8 mouse cellular contexts compared by ENCODE assay signal in the genomic region with DNA sequence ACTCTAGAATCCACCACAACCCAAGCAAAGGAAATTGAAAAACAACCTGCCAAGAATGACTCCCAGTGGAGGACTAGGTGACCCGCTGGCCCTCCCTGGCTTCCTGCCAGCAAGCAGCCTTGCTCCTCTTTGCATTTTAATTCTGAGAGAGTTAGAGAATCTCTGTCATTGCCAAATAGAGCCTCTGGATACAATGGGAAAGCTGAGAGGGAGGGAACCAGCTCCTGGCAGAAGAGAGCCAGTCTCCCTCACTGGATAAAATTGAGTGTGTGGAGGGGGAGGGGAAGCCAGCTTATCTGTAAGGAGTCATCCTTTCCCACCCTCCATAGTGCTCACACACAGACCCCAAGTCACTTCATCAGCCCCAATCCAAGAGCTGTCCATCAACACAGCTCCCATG. TPM values are rescaled to one million over a fixed set of nuclear protein-coding genes. Genes with fewer than 3 reads are reported as not detected.
DNase-seq lines count a peak whose midpoint lies in the region; ATAC-seq and TF ChIP-seq lines count a peak whose summit lies in the region.

No protein-coding gene starts in this region.

- WGBS in limb, embryonic 14.5 days, result 39% methylated on average over 1 of the region's 1 CpGs
- WGBS in limb, embryonic 10.5 days, result 40% methylated on average over 1 of the region's 1 CpGs
- 35% methylated on average over 1 of the region's 1 CpGs for WGBS in midbrain, embryonic 13.5 days

- no peak overlapping the region for H3K9ac ChIP-seq in limb, embryonic 14.5 days (ENCODE audit: low read depth, low read length, severe bottlenecking)
- H3K9ac ChIP-seq in midbrain, embryonic 13.5 days (replicated peaks), result no peak overlapping the region

- H3K36me3 ChIP-seq in limb, embryonic 14.5 days (ENCODE audit: control insufficient read depth, insufficient read depth, low read length), result 0 out of 2 replicates have a peak, but pooled peaks cover 7% of the 10 kb centered on the region
- H3K36me3 ChIP-seq in limb, embryonic 10.5 days, result peaks cover 36% of the 10 kb centered on the region
- H3K36me3 ChIP-seq in midbrain, embryonic 13.5 days, result 0 out of 2 replicates have a peak, but pooled peaks cover 4% of the 10 kb centered on the region

- no peak for TF ChIP-seq POLR2A in limb, embryonic 14.5 days (IDR thresholded peaks at IDR 0.05; ENCODE audit: borderline replicate concordance, extremely low read depth, insufficient read depth, insufficient read length)

- H3K4me2 ChIP-seq in limb, embryonic 14.5 days (replicated peaks; ENCODE audit: low read depth, low read length, severe bottlenecking), result no peak overlapping the region
- H3K4me2 ChIP-seq in midbrain, embryonic 13.5 days (replicated peaks), result peak overlapping the region; percentile 54; the same call in 1 of the 2 replicates

- intact Hi-C loops in heart, postnatal 10 days (cut with DNase I), result no loop called here

- no peaks in the 10 kb centered on the region for H3K9me3 ChIP-seq in limb, embryonic 14.5 days (ENCODE audit: control insufficient read depth, low read length)
- H3K9me3 ChIP-seq in limb, embryonic 10.5 days (replicated peaks), result no peaks in the 10 kb centered on the region
- no peaks in the 10 kb centered on the region for H3K9me3 ChIP-seq in midbrain, embryonic 13.5 days

- H3K27me3 ChIP-seq in limb, embryonic 14.5 days (ENCODE audit: control insufficient read depth, insufficient read depth, low read length), result no peaks in the 10 kb centered on the region
- peaks cover 100% of the 10 kb centered on the region for H3K27me3 ChIP-seq in limb, embryonic 10.5 days (ENCODE audit: low read depth, poor library complexity, severe bottlenecking)
- H3K27me3 ChIP-seq in midbrain, embryonic 13.5 days, result peaks cover 3% of the 10 kb centered on the region; the same call in 1 of the 2 replicates

- peak; percentile 5 to 45 for DNase-seq in adrenal gland, adult (ENCODE audit: inconsistent age in 2 of 2, low spot score in 1 of 2)
- DNase-seq in adrenal gland, adult 18-20 months (ENCODE audit: low spot score in 2 of 2), result no peak
- peak; percentile 50 for DNase-seq in limb, embryonic 14.5 days (ENCODE audit: low spot score)
- DNase-seq in limb, embryonic 10.5 days (ENCODE audit: low spot score), result no peak
- DNase-seq in heart, postnatal 10 days, result peak; percentile 52 to 58
- no peak for DNase-seq in liver
- no peak for DNase-seq in natural killer cell, adult 2 months (ENCODE audit: low spot score in 2 of 2)

- H3K4me3 ChIP-seq in limb, embryonic 14.5 days (replicated peaks; ENCODE audit: low read length), result no peak overlapping the region
- H3K4me3 ChIP-seq in limb, embryonic 10.5 days, result no peak overlapping the region
- no peak overlapping the region for H3K4me3 ChIP-seq in midbrain, embryonic 13.5 days (replicated peaks)

- no peak overlapping the region for H3K27ac ChIP-seq in limb, embryonic 14.5 days (replicated peaks; ENCODE audit: low read depth, low read length)
- no peak overlapping the region for H3K27ac ChIP-seq in limb, embryonic 10.5 days
- peak overlapping the region; percentile 75 for H3K27ac ChIP-seq in midbrain, embryonic 13.5 days

- H3K4me1 ChIP-seq in limb, embryonic 14.5 days (ENCODE audit: control insufficient read depth, insufficient read depth, low read length), result 0 out of 2 replicates have a peak, but pooled peaks cover 3% of the 10 kb centered on the region
- H3K4me1 ChIP-seq in limb, embryonic 10.5 days, result peaks cover 7% of the 10 kb centered on the region; the same call in 1 of the 2 replicates
- peaks cover 27% of the 10 kb centered on the region for H3K4me1 ChIP-seq in midbrain, embryonic 13.5 days (replicated peaks)

- peak; percentile 37; the same call in 1 of the 2 replicates for ATAC-seq in limb, embryonic 14.5 days (ENCODE audit: low FRiP score, low read depth)
- peak; percentile 74 for ATAC-seq in midbrain, embryonic 13.5 days

RNA-seq across cellular contexts. Expression of a gene that starts 0.7 kb away (rescaled TPM):
- under 1 TPM in 1 of 2 experiments, not detected in 1; 0.16 TPM for total RNA-seq in adrenal gland, adult 18-20 months (2021)
- polyA plus RNA-seq in limb, embryonic 14.5 days (2012; rRNA removed), result 11.6 and 13.2 TPM in 2 replicates
- polyA plus RNA-seq in limb, embryonic 14.5 days (2014; fragmentation: Nextera tagmentation; extraction: Ambion mirVana), result 5.6 and 6.9 TPM in 2 replicates
- 1.4 and 1.5 TPM in 2 replicates for polyA plus RNA-seq in limb, embryonic 10.5 days (2016; fragmentation: Nextera tagmentation; extraction: Ambion mirVana)
- total RNA-seq in heart, postnatal 10 days (2021), result under 1 TPM in 1 of 2 experiments, not detected in 1; 0.55 TPM
- polyA plus RNA-seq in midbrain, embryonic 13.5 days (2015; fragmentation: Nextera tagmentation; extraction: Ambion mirVana), result 24.8 and 26.1 TPM in 2 replicates

RNA-seq across cellular contexts. Expression of a gene that starts 38.6 kb away (rescaled TPM):
- 10 to 100 TPM; 27.7 to 29.6 TPM for total RNA-seq in adrenal gland, adult 18-20 months (2021)
- polyA plus RNA-seq in limb, embryonic 14.5 days (2012; rRNA removed), result 24.9 and 27.5 TPM in 2 replicates
- 4.2 and 5.1 TPM in 2 replicates for polyA plus RNA-seq in limb, embryonic 14.5 days (2014; fragmentation: Nextera tagmentation; extraction: Ambion mirVana)
- 15.7 and 17.4 TPM in 2 replicates for polyA plus RNA-seq in limb, embryonic 10.5 days (2016; fragmentation: Nextera tagmentation; extraction: Ambion mirVana)
- 1 to 10 TPM; 4.5 to 5.6 TPM for total RNA-seq in heart, postnatal 10 days (2021)
- 9.4 and 10.8 TPM in 2 replicates for polyA plus RNA-seq in midbrain, embryonic 13.5 days (2015; fragmentation: Nextera tagmentation; extraction: Ambion mirVana)

Comparison
In these comparisons a context has a peak if more than half of its experiments do, and no peak if none do; other contexts are left out.
1. DNase-seq: peak in adrenal gland, adult (2 of 2), limb, embryonic 14.5 days (single experiment) and heart, postnatal 10 days (2 of 2); none in adrenal gland, adult 18-20 months (0 of 2), limb, embryonic 10.5 days (single experiment), liver (single experiment) and natural killer cell, adult 2 months (0 of 2).